Mouse (Mus musculus) bone marrow macrophage, adult 2 months (primary cell): ENCODE measurements around the gene Nav2.

Experiments
- CTCF ChIP-seq: IDR thresholded peaks from 2 replicates; pipeline ENCODE4 v1.5.1; 2012; ENCODE audit warnings: low read depth, mild to moderate bottlenecking, low read length, moderate library complexity
- POLR2A ChIP-seq: IDR thresholded peaks from 2 replicates; pipeline ENCODE4 v1.6.1; 2012; ENCODE audit warnings: mild to moderate bottlenecking, low read depth, low read length, borderline replicate concordance

DNA sequence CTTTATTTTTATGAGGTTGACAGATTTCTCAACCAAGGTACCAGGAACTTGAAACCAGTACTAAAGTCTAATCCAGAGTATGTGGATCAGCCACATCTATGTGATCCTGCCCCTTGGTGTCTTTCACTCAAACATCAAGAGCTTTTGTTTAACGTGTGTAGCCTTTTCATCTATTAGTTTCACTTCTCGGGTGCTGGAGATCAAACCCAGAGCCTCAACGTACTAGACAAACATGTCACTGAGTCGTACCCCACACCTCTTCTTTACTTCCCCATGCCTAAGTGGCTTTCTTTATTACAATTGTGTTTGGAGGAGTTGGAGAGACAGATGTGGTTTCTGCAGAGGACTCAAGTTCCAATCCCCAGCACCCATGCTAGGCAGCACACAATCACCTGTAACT is 512.7 kb downstream of the Nav2 start:
- TF ChIP-seq CTCF = no peak
- no peak for TF ChIP-seq POLR2A
